Mouse (Mus musculus) cerebellum, adult 2 months (tissue): ENCODE data around the gene Ifnz.

Experiments
- CTCF ChIP-seq: fragments of 200-500 bp; IDR thresholded peaks from 2 replicates; pipeline ENCODE4 v1.5.1; 2011; ENCODE audit warnings: low read depth, mild to moderate bottlenecking, control low read depth, low read length, moderate library complexity, borderline replicate concordance; ENCODE audit not compliant: insufficient read depth
- POLR2A ChIP-seq: fragments of 200-500 bp; IDR thresholded peaks from 2 replicates; pipeline ENCODE4 v1.6.1; 2011; ENCODE audit warnings: low read length, control low read depth, borderline replicate concordance; ENCODE audit not compliant: insufficient read depth

GRCm38 (mm10) chr4:88749926-88750325 is 32.0 kb upstream of the Ifnz start:
- no peak for TF ChIP-seq CTCF
- no peak for TF ChIP-seq POLR2A
